Comparison of ENCODE assay signal across 21 mouse cellular contexts in genomic region chr6:8403127-8403526, GRCm38 (mm10).
A peak's percentile ranks its signal among the peaks of the same experiment; 100 is the strongest.
DNase-seq lines count a peak whose midpoint lies in the region; TF ChIP-seq lines count a peak whose summit lies in the region.
"Had no signal": no experiment of that assay in that cellular context is flagged by ENCODE, and none has a peak within 500 bp of the region (broad histone marks: within the 10 kb centered on the region; RNA-seq: fewer than 3 reads in every experiment).

No protein-coding gene starts in this region.

- no peak for TF ChIP-seq POLR2A in cortical plate, adult 2 months (IDR thresholded peaks at IDR 0.05; ENCODE audit: extremely low read depth, insufficient read depth, low read length)

- peak overlapping the region; percentile 74 for H3K27ac ChIP-seq in layer of hippocampus, adult 2 months
- peak overlapping the region; percentile 65; the same call in 1 of the 2 replicates for H3K27ac ChIP-seq in cortical plate, adult 2 months (ENCODE audit: insufficient read depth, low read length)
- H3K27ac ChIP-seq: embryonic facial prominence, embryonic 12.5 days; embryonic facial prominence, embryonic 15.5 days; heart, embryonic 13.5 days; hindbrain, embryonic 14.5 days; hindbrain, postnatal 0 days had no signal

- H3K4me3 ChIP-seq in layer of hippocampus, adult 2 months: no peak overlapping the region
- H3K4me3 ChIP-seq in cortical plate, adult 2 months (ENCODE audit: insufficient read depth, low read length): no peak overlapping the region
- H3K4me3 ChIP-seq: embryonic facial prominence, embryonic 12.5 days; embryonic facial prominence, embryonic 15.5 days; heart, embryonic 13.5 days had no signal

- TF ChIP-seq CTCF in layer of hippocampus, adult 2 months (conservative IDR thresholded peaks at IDR 0.05): no peak
- no peak for TF ChIP-seq CTCF in cortical plate, adult 2 months (IDR thresholded peaks at IDR 0.05; ENCODE audit: extremely low read depth, insufficient read depth, low read length)

- peak in 1 of 2 experiments; percentile 18 for DNase-seq in layer of hippocampus, adult 2 months (ENCODE audit: low spot score in 2 of 2)
- no peak for DNase-seq in layer of hippocampus, adult 8-10 months (ENCODE audit: low spot score in 2 of 2)
- DNase-seq in left cerebral cortex, postnatal 14 days (ENCODE audit: low spot score in 2 of 2): peak; percentile 38 to 43
- no peak for DNase-seq in left cerebral cortex, postnatal 36 days (ENCODE audit: low spot score in 2 of 2)
- DNase-seq in cerebellum, adult 8-10 months: no peak
- DNase-seq: adrenal gland, adult 2 months; adrenal gland, postnatal 14 days; cerebellum, adult 11-12 months; cerebellum, adult 9-10 months; cerebellum, postnatal 14 days; forebrain, postnatal 0 days; gastrocnemius, postnatal 10 days; gastrocnemius, postnatal 36 days; heart, postnatal 14 days; heart, postnatal 4 days had no signal

- H3K4me1 ChIP-seq in cortical plate, adult 2 months (ENCODE audit: control insufficient read depth, insufficient read depth, low read length): peaks cover 6% of the 10 kb centered on the region; the same call in 1 of the 2 replicates
- H3K4me1 ChIP-seq: embryonic facial prominence, embryonic 12.5 days; embryonic facial prominence, embryonic 15.5 days had no signal

- intact Hi-C loops in left cerebral cortex, postnatal 14 days (cut with DNase I): no loop called here
- intact Hi-C loops in left cerebral cortex, postnatal 36 days (cut with DNase I): no loop called here

Comparison
In these comparisons a context has a peak if more than half of its experiments do, and no peak if none do; other contexts are left out.
1. DNase-seq: peak in left cerebral cortex, postnatal 14 days (2 of 2); none in layer of hippocampus, adult 8-10 months (0 of 2), left cerebral cortex, postnatal 36 days (0 of 2) and cerebellum, adult 8-10 months (single experiment).